16 mouse cellular contexts compared by ENCODE assay signal in genomic region chr1:74012706-74013105, GRCm38 (mm10).
DNase-seq lines count a peak whose midpoint lies in the region; ATAC-seq and TF ChIP-seq lines count a peak whose summit lies in the region.
"Had no signal": no experiment of that assay in that cellular context is flagged by ENCODE, and none has a peak within 500 bp of the region (broad histone marks: within the 10 kb centered on the region; RNA-seq: fewer than 3 reads in every experiment).

No protein-coding gene starts in this region.

- 0 out of 2 replicates have a peak overlapping the region, but pooled peaks have one; percentile 37 for H3K9ac ChIP-seq in heart, embryonic 13.5 days
- no peak overlapping the region for H3K9ac ChIP-seq in limb, embryonic 13.5 days
- H3K9ac ChIP-seq: forebrain, embryonic 15.5 days; hindbrain, embryonic 12.5 days; neural tube, embryonic 15.5 days; stomach, embryonic 15.5 days had no signal

- TF ChIP-seq CTCF in C2C12 (IDR thresholded peaks at IDR 0.05; ENCODE audit: control insufficient read depth, insufficient read depth, insufficient read length): no peak

- H3K79me3 ChIP-seq in C2C12 (ENCODE audit: low read depth): peaks cover 48% of the 10 kb centered on the region

- intact Hi-C loops in heart, postnatal 14 days (cut with DNase I): no loop called here

- H3K4me1 ChIP-seq in heart, embryonic 13.5 days: peaks cover 81% of the 10 kb centered on the region
- peaks cover 69% of the 10 kb centered on the region for H3K4me1 ChIP-seq in limb, embryonic 13.5 days
- peaks cover 62% of the 10 kb centered on the region for H3K4me1 ChIP-seq in limb, embryonic 10.5 days
- H3K4me1 ChIP-seq: forebrain, embryonic 15.5 days had no signal

- 0 out of 2 replicates have a peak overlapping the region, but pooled peaks have one; percentile 2 for H3K27ac ChIP-seq in heart, embryonic 13.5 days (replicated peaks)
- peak overlapping the region; percentile 39; the same call in 1 of the 2 replicates for H3K27ac ChIP-seq in limb, embryonic 13.5 days
- no peak overlapping the region for H3K27ac ChIP-seq in limb, embryonic 10.5 days
- H3K27ac ChIP-seq: forebrain, embryonic 15.5 days; hindbrain, embryonic 12.5 days; neural tube, embryonic 15.5 days had no signal

- no peak for DNase-seq in heart, postnatal 14 days
- no peak for DNase-seq in limb, embryonic 10.5 days (ENCODE audit: low spot score)
- DNase-seq in adrenal gland, postnatal 36 days: peak; percentile 60 to 61
- no peak for DNase-seq in cerebellum, postnatal 10 days
- DNase-seq: cerebellum, adult 9-10 months; embryo, embryonic 11 days; left cerebral cortex, postnatal 4 days; thymus, postnatal 14 days had no signal

- H3K27me3 ChIP-seq in heart, embryonic 13.5 days (replicated peaks): no peaks in the 10 kb centered on the region
- H3K27me3 ChIP-seq in limb, embryonic 13.5 days: no peaks in the 10 kb centered on the region
- no peaks in the 10 kb centered on the region for H3K27me3 ChIP-seq in limb, embryonic 10.5 days (ENCODE audit: low read depth, poor library complexity, severe bottlenecking)
- no peaks in the 10 kb centered on the region for H3K27me3 ChIP-seq in C2C12 (ENCODE audit: control insufficient read depth, insufficient read depth, insufficient read length)
- H3K27me3 ChIP-seq: forebrain, embryonic 15.5 days; hindbrain, embryonic 12.5 days; neural tube, embryonic 15.5 days; stomach, embryonic 15.5 days had no signal

- 0 out of 2 replicates have a peak, but pooled peaks cover 4% of the 10 kb centered on the region for H3K9me3 ChIP-seq in heart, embryonic 13.5 days
- H3K9me3 ChIP-seq in limb, embryonic 13.5 days: peaks cover 10% of the 10 kb centered on the region; the same call in 1 of the 2 replicates
- no peaks in the 10 kb centered on the region; the same call in 1 of the 2 replicates for H3K9me3 ChIP-seq in limb, embryonic 10.5 days (replicated peaks)
- H3K9me3 ChIP-seq: forebrain, embryonic 15.5 days; hindbrain, embryonic 12.5 days; neural tube, embryonic 15.5 days; stomach, embryonic 15.5 days had no signal

- peaks cover 92% of the 10 kb centered on the region for H3K79me2 ChIP-seq in C2C12 (ENCODE audit: control insufficient read depth, insufficient read depth)

- peaks cover 41% of the 10 kb centered on the region for H3K36me3 ChIP-seq in heart, embryonic 13.5 days
- H3K36me3 ChIP-seq in limb, embryonic 13.5 days: peaks cover 26% of the 10 kb centered on the region
- H3K36me3 ChIP-seq in limb, embryonic 10.5 days: peaks cover 34% of the 10 kb centered on the region
- H3K36me3 ChIP-seq in C2C12 (ENCODE audit: control insufficient read depth, insufficient read depth): peaks cover 39% of the 10 kb centered on the region
- H3K36me3 ChIP-seq: forebrain, embryonic 15.5 days; neural tube, embryonic 15.5 days; stomach, embryonic 15.5 days had no signal

- H3K4me2 ChIP-seq in heart, embryonic 13.5 days: no peak overlapping the region
- H3K4me2 ChIP-seq in limb, embryonic 13.5 days (replicated peaks): no peak overlapping the region
- H3K4me2 ChIP-seq: forebrain, embryonic 15.5 days; hindbrain, embryonic 12.5 days; midbrain, embryonic 11.5 days; neural tube, embryonic 15.5 days; stomach, embryonic 15.5 days had no signal

- peak overlapping the region; percentile 8 for H3ac ChIP-seq in C2C12 (ENCODE audit: control insufficient read depth, insufficient read length, low read depth)

- WGBS in heart, embryonic 13.5 days: 74% methylated on average over 10 of the region's 10 CpGs
- 73% methylated on average over 10 of the region's 10 CpGs for WGBS in limb, embryonic 13.5 days
- 91% methylated on average over 10 of the region's 10 CpGs for WGBS in limb, embryonic 10.5 days

- H3K4me3 ChIP-seq in heart, embryonic 13.5 days: no peak overlapping the region
- no peak overlapping the region for H3K4me3 ChIP-seq in limb, embryonic 13.5 days
- H3K4me3 ChIP-seq in limb, embryonic 10.5 days: no peak overlapping the region
- H3K4me3 ChIP-seq in C2C12 (ENCODE audit: insufficient read depth, poor library complexity, severe bottlenecking): no peak overlapping the region
- H3K4me3 ChIP-seq: forebrain, embryonic 15.5 days; hindbrain, embryonic 12.5 days; neural tube, embryonic 15.5 days; stomach, embryonic 15.5 days had no signal

- ATAC-seq in heart, embryonic 13.5 days (ENCODE audit: extremely low read depth, insufficient number of reproducible peaks, low FRiP score, low TSS enrichment): no peak
- no peak for ATAC-seq in limb, embryonic 13.5 days (ENCODE audit: low FRiP score, low read depth)
- ATAC-seq: forebrain, embryonic 15.5 days had no signal

TF ChIP-seq in C2C12, 6 proteins besides CTCF, POLR2A, EP300 and RAD21:
- TF ChIP-seq FOSL1 (IDR thresholded peaks at IDR 0.05; ENCODE audit: insufficient read depth, low read length, poor library complexity, severe bottlenecking) (no peak), USF1 (IDR thresholded peaks at IDR 0.05; ENCODE audit: low read depth) (peak; percentile 44), MYOG (IDR thresholded peaks at IDR 0.05; ENCODE audit: control insufficient read depth, extremely low read depth, insufficient read length) (no peak)

Comparison
In these comparisons a context has a peak if more than half of its experiments do, and no peak if none do; other contexts are left out.
1. DNase-seq: peak in adrenal gland, postnatal 36 days (2 of 2); none in heart, postnatal 14 days (0 of 2), limb, embryonic 10.5 days (single experiment) and cerebellum, postnatal 10 days (0 of 2).